Mouse (Mus musculus): ENCODE measurements at regions not wholly inside any gene's neighbourhood (a gene's known extent, or its start where the extent isn't known, plus 50 kb on each side); places are given as distances from the start of the nearest gene placed in this dataset.

GRCm38 (mm10) chr4:39508866-39509265, 58.8 kb downstream of the 1700009N14Rik start:
- Histone ChIP-seq H3K36me3 (ENCODE audit: control insufficient read depth, insufficient read depth) (no peaks in the 10 kb centered on the region), H3K9me3 (ENCODE audit: control insufficient read depth) (no peaks in the 10 kb centered on the region), H3K4me2 (replicated peaks; ENCODE audit: low read depth) (no peak overlapping the region), H3K4me3 (ENCODE audit: low read depth, low read length) (no peak overlapping the region), H3K27ac (ENCODE audit: low read depth, low read length) (no peak overlapping the region), H3K27me3 (replicated peaks; ENCODE audit: control insufficient read depth, insufficient read depth, low read length) (no peaks in the 10 kb centered on the region), H3K9ac (ENCODE audit: low read depth, low read length) (no peak overlapping the region), H3K4me1 (replicated peaks; ENCODE audit: control insufficient read depth, insufficient read depth, low read length) (no peaks in the 10 kb centered on the region)
- TF ChIP-seq CTCF (IDR thresholded peaks at IDR 0.05; ENCODE audit: low read depth): no peak
- no peak for ATAC-seq
- 90% methylated on average over 6 of the region's 6 CpGs for WGBS

GRCm38 (mm10) chr4:39527492-39527891, 77.4 kb downstream of the 1700009N14Rik start:
- Histone ChIP-seq H3K27ac (ENCODE audit: low read depth, low read length) (no peak overlapping the region), H3K4me1 (replicated peaks; ENCODE audit: control insufficient read depth, insufficient read depth, low read length) (no peaks in the 10 kb centered on the region), H3K9me3 (ENCODE audit: control insufficient read depth) (no peaks in the 10 kb centered on the region), H3K4me2 (replicated peaks; ENCODE audit: low read depth) (no peak overlapping the region), H3K4me3 (ENCODE audit: low read depth, low read length) (no peak overlapping the region), H3K9ac (ENCODE audit: low read depth, low read length) (no peak overlapping the region), H3K27me3 (replicated peaks; ENCODE audit: control insufficient read depth, insufficient read depth, low read length) (no peaks in the 10 kb centered on the region), H3K36me3 (ENCODE audit: control insufficient read depth, insufficient read depth) (no peaks in the 10 kb centered on the region)
- TF ChIP-seq CTCF (IDR thresholded peaks at IDR 0.05; ENCODE audit: low read depth): no peak
- ATAC-seq: no peak
- 82% methylated on average over 2 of the region's 2 CpGs for WGBS

GRCm38 (mm10) chr4:39528661-39529060, 78.6 kb downstream of the 1700009N14Rik start:
- H3K4me2 ChIP-seq (replicated peaks; ENCODE audit: low read depth): no peak overlapping the region
- no peak overlapping the region for H3K27ac ChIP-seq (ENCODE audit: low read depth, low read length)
- no peaks in the 10 kb centered on the region for H3K4me1 ChIP-seq (replicated peaks; ENCODE audit: control insufficient read depth, insufficient read depth, low read length)
- H3K4me3 ChIP-seq (ENCODE audit: low read depth, low read length): no peak overlapping the region
- H3K36me3 ChIP-seq (ENCODE audit: control insufficient read depth, insufficient read depth): no peaks in the 10 kb centered on the region
- H3K9me3 ChIP-seq (ENCODE audit: control insufficient read depth): no peaks in the 10 kb centered on the region
- no peak for ATAC-seq
- WGBS: 77% methylated on average over 4 of the region's 4 CpGs
- H3K9ac ChIP-seq (ENCODE audit: low read depth, low read length): no peak overlapping the region
- H3K27me3 ChIP-seq (replicated peaks; ENCODE audit: control insufficient read depth, insufficient read depth, low read length): no peaks in the 10 kb centered on the region
- no peak for TF ChIP-seq CTCF (IDR thresholded peaks at IDR 0.05; ENCODE audit: low read depth)

- Histone ChIP-seq H3K4me3 (ENCODE audit: low read depth, low read length) (no peak overlapping the region), H3K9ac (ENCODE audit: low read depth, low read length) (no peak overlapping the region), H3K4me1 (replicated peaks; ENCODE audit: control insufficient read depth, insufficient read depth, low read length) (no peaks in the 10 kb centered on the region), H3K27me3 (replicated peaks; ENCODE audit: control insufficient read depth, insufficient read depth, low read length) (no peaks in the 10 kb centered on the region), H3K4me2 (replicated peaks; ENCODE audit: low read depth) (no peak overlapping the region), H3K27ac (ENCODE audit: low read depth, low read length) (no peak overlapping the region), H3K9me3 (ENCODE audit: control insufficient read depth) (no peaks in the 10 kb centered on the region), H3K36me3 (ENCODE audit: control insufficient read depth, insufficient read depth) (no peaks in the 10 kb centered on the region)
- WGBS: 83% methylated on average over 3 of the region's 3 CpGs
- TF ChIP-seq CTCF (IDR thresholded peaks at IDR 0.05; ENCODE audit: low read depth): no peak
- ATAC-seq: no peak
Measured at GRCm38 (mm10) chr4:39556101-39556763, 106.1 kb downstream of the 1700009N14Rik start.

- Histone ChIP-seq H3K4me3 (ENCODE audit: low read depth, low read length) (no peak overlapping the region), H3K4me1 (replicated peaks; ENCODE audit: control insufficient read depth, insufficient read depth, low read length) (no peaks in the 10 kb centered on the region), H3K9ac (ENCODE audit: low read depth, low read length) (no peak overlapping the region), H3K4me2 (replicated peaks; ENCODE audit: low read depth) (no peak overlapping the region), H3K9me3 (ENCODE audit: control insufficient read depth) (no peaks in the 10 kb centered on the region), H3K27me3 (replicated peaks; ENCODE audit: control insufficient read depth, insufficient read depth, low read length) (no peaks in the 10 kb centered on the region), H3K27ac (ENCODE audit: low read depth, low read length) (no peak overlapping the region), H3K36me3 (ENCODE audit: control insufficient read depth, insufficient read depth) (no peaks in the 10 kb centered on the region)
- 72% methylated on average over 2 of the region's 2 CpGs for WGBS
- no peak for ATAC-seq
- no peak for TF ChIP-seq CTCF (IDR thresholded peaks at IDR 0.05; ENCODE audit: low read depth)
Measured at GRCm38 (mm10) chr4:39597426-39597825, 147.3 kb downstream of the 1700009N14Rik start.

GRCm38 (mm10) chr4:39605046-39605445, 155.0 kb downstream of the 1700009N14Rik start:
- H3K4me2 ChIP-seq (replicated peaks; ENCODE audit: low read depth): no peak overlapping the region
- no peak overlapping the region for H3K9ac ChIP-seq (ENCODE audit: low read depth, low read length)
- H3K27ac ChIP-seq (ENCODE audit: low read depth, low read length): no peak overlapping the region
- H3K9me3 ChIP-seq (ENCODE audit: control insufficient read depth): no peaks in the 10 kb centered on the region
- no peak for ATAC-seq
- H3K4me3 ChIP-seq (ENCODE audit: low read depth, low read length): no peak overlapping the region
- H3K4me1 ChIP-seq (replicated peaks; ENCODE audit: control insufficient read depth, insufficient read depth, low read length): no peaks in the 10 kb centered on the region
- 99% methylated on average over 5 of the region's 5 CpGs for WGBS
- H3K27me3 ChIP-seq (replicated peaks; ENCODE audit: control insufficient read depth, insufficient read depth, low read length): no peaks in the 10 kb centered on the region
- no peak for TF ChIP-seq CTCF (IDR thresholded peaks at IDR 0.05; ENCODE audit: low read depth)
- no peaks in the 10 kb centered on the region for H3K36me3 ChIP-seq (ENCODE audit: control insufficient read depth, insufficient read depth)

- 77% methylated on average over 7 of the region's 7 CpGs for WGBS
- Histone ChIP-seq H3K27me3 (replicated peaks; ENCODE audit: control insufficient read depth, insufficient read depth, low read length) (no peaks in the 10 kb centered on the region), H3K36me3 (ENCODE audit: control insufficient read depth, insufficient read depth) (no peaks in the 10 kb centered on the region), H3K4me3 (ENCODE audit: low read depth, low read length) (no peak overlapping the region), H3K9ac (ENCODE audit: low read depth, low read length) (no peak overlapping the region), H3K4me2 (replicated peaks; ENCODE audit: low read depth) (no peak overlapping the region), H3K27ac (ENCODE audit: low read depth, low read length) (no peak overlapping the region), H3K4me1 (replicated peaks; ENCODE audit: control insufficient read depth, insufficient read depth, low read length) (no peaks in the 10 kb centered on the region), H3K9me3 (ENCODE audit: control insufficient read depth) (no peaks in the 10 kb centered on the region)
- no peak for TF ChIP-seq CTCF (IDR thresholded peaks at IDR 0.05; ENCODE audit: low read depth)
- no peak for ATAC-seq
Measured at GRCm38 (mm10) chr4:39644136-39644535, 194.0 kb downstream of the 1700009N14Rik start.
